Mouse (Mus musculus) liver, postnatal 0 days (tissue): ENCODE measurements at regions not wholly inside any gene's neighbourhood (a gene's known extent, or its start where the extent isn't known, plus 50 kb on each side); places are given as distances from the start of the nearest gene placed in this dataset.
"Not testable (repeated sequence)": the region's sequence is repeated elsewhere in the genome, so short reads cannot be mapped to it uniquely, and the experiment has no call there.

Experiments
- ATAC-seq: fragments of 200-750 bp; cut with Nextera tagmentation; 2 replicates; pipeline ENCODE4 v1.8.0; 2017; ENCODE audit warnings: mild to moderate bottlenecking, moderate library complexity
- DNase-seq: peaks from one replicate; pipeline ENCODE4 v3.0.0-alpha.2; 2016
- H3K27ac ChIP-seq: fragments of 300-500 bp; sonication (generic); 2 replicates; pipeline ENCODE4 v1.5.1; 2014; ENCODE audit warnings: antibody characterized with exemption, moderate library complexity, mild to moderate bottlenecking, low read depth
- H3K27me3 ChIP-seq: fragments of 300-500 bp; sonication (generic); 2 replicates; pipeline ENCODE4 v1.6.1; 2014; ENCODE audit warnings: low read length, control low read depth, mixed read lengths; ENCODE audit not compliant: insufficient read depth
- H3K36me3 ChIP-seq: fragments of 300-500 bp; sonication (generic); replicated peaks from 2 replicates; pipeline ENCODE4 v1.6.1; 2014; ENCODE audit warnings: mild to moderate bottlenecking, control low read depth, low read length, moderate library complexity, mixed read lengths; ENCODE audit not compliant: insufficient read depth
- H3K4me1 ChIP-seq: fragments of 300-500 bp; sonication (generic); 2 replicates; pipeline ENCODE4 v1.6.1; 2014; ENCODE audit warnings: antibody characterized with exemption, mild to moderate bottlenecking, control low read depth; ENCODE audit not compliant: insufficient read depth
- H3K4me2 ChIP-seq: fragments of 300-500 bp; sonication (generic); 2 replicates; pipeline ENCODE4 v1.6.1; 2014; ENCODE audit warnings: low read depth, mild to moderate bottlenecking, low read length, moderate library complexity, mixed read lengths
- H3K4me3 ChIP-seq: fragments of 300-500 bp; sonication (generic); 2 replicates; pipeline ENCODE4 v1.5.1; 2014; ENCODE audit warnings: low read depth, low read length
- H3K9ac ChIP-seq: fragments of 300-500 bp; sonication (generic); replicated peaks from 2 replicates; pipeline ENCODE4 v1.6.1; 2014; ENCODE audit warnings: mild to moderate bottlenecking, moderate library complexity
- H3K9me3 ChIP-seq: fragments of 300-500 bp; sonication (generic); 2 replicates; pipeline ENCODE4 v1.6.1; 2016; ENCODE audit warnings: mild to moderate bottlenecking, control low read depth, low read length, mixed read lengths
- CTCF ChIP-seq: sonication (generic); IDR thresholded peaks from 2 replicates; pipeline ENCODE4 v1.5.1; 2016; ENCODE audit warnings: antibody characterized with exemption, low read depth
- EP300 ChIP-seq: IDR thresholded peaks from 2 replicates; pipeline ENCODE4 v1.6.1; 2016; ENCODE audit warnings: antibody characterized with exemption, low read depth, mild to moderate bottlenecking
- WGBS: fragments of 180-500 bp; shearing (Covaris S2); extraction: QIAGEN DNeasy Blood & Tissue Kit; methylation state at CpG from one replicate; pipeline ENCODE4 v1.1.7; 2014; ENCODE audit not compliant: insufficient replicate concordance; 5-methylcytosine and 5-hydroxymethylcytosine counted together

DNA sequence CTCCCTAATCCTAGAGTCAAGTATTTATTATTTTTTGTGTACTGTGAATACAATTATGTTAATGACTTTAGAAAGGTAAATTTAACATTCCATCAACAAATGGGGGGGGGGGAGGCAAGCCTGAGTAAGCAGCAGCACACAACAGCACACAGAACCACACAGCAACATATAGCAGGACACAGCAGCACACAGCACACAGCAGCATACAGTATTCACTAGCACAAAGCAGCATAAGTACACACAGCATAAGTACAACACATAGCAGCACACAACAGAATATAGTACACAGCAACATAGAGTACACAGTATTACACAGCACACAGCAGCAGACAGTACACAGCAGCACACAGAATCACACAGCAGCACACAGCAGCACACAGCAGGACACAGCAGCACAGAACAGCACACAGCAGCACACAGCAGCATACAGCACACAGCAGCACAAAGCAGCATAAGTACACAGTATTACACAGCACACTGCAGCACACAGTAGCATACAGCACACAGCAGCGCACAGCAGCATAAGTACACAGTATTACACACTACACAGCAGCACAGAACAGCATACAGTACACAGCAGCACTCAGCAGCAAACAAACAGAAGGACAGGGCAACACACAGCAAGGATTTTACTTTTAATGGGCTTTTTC, 605.7 kb downstream of the Tbl1xr1 start:
- Histone ChIP-seq H3K9ac (no peak overlapping the region), H3K4me3 (no peak overlapping the region), H3K4me2 (no peak overlapping the region), H3K27ac (no peak overlapping the region), H3K9me3 (no peaks in the 10 kb centered on the region), H3K4me1 (no peaks in the 10 kb centered on the region), H3K27me3 (no peaks in the 10 kb centered on the region), H3K36me3 (no peaks in the 10 kb centered on the region)
- TF ChIP-seq CTCF: no peak
- TF ChIP-seq EP300: no peak
- DNase-seq (no peak), ATAC-seq (no peak)
- 68% methylated on average over 1 of the region's 1 CpGs for WGBS

DNA sequence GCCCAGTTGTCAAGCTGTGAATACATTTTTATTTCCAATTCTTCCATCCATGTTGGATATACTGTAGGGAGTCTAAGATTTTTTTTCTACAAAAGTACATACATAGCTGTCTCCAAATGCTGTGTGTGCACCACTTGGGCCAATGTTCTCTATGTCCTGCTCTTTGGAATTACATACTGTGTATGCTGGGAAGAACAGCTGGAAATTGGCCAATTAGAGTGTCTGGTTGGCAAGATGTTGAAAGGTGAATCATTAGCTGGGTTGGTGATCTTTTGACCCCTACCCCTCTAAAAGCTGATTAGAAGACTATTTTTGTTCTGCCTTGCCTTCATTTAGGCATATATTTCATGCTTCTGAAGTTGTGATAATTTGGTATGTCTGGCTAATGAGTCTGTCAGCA, 622.9 kb downstream of the Tbl1xr1 start:
- TF ChIP-seq EP300 (no peak), CTCF (no peak)
- ATAC-seq (peak; percentile 96), DNase-seq (peak; percentile 13)
- Histone ChIP-seq H3K4me3 (no peak overlapping the region), H3K4me1 (no peaks in the 10 kb centered on the region), H3K9ac (no peak overlapping the region), H3K9me3 (peaks cover 7% of the 10 kb centered on the region), H3K27ac (peak overlapping the region; percentile 49), H3K36me3 (no peaks in the 10 kb centered on the region), H3K27me3 (no peaks in the 10 kb centered on the region), H3K4me2 (no peak overlapping the region)

DNA sequence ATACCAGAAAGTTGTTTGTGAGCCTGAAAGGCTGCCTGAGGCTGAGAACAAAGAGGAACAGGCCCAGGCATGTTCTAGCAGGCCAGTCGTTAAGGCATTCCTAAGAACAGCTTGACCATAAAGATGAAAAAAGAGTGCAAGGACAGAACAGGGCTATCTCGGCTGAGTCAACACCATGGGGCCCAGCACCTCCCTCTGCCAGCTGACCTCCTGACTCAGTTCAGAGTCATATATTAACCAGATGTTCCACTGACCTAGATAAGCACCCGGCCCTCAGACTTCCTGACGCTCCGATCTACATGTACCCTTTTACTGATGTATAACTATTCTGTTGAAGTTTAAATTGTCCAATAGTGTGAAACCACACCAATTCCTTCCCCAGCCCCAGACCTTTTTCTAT, 625.0 kb downstream of the Tbl1xr1 start:
- H3K4me1 ChIP-seq, H3K36me3 ChIP-seq, ATAC-seq, DNase-seq, H3K27me3 ChIP-seq, H3K9ac ChIP-seq, H3K9me3 ChIP-seq, H3K27ac ChIP-seq, H3K4me2 ChIP-seq, H3K4me3 ChIP-seq: not testable (repeated sequence)
- WGBS: 69% methylated on average over 5 of the region's 5 CpGs

DNA sequence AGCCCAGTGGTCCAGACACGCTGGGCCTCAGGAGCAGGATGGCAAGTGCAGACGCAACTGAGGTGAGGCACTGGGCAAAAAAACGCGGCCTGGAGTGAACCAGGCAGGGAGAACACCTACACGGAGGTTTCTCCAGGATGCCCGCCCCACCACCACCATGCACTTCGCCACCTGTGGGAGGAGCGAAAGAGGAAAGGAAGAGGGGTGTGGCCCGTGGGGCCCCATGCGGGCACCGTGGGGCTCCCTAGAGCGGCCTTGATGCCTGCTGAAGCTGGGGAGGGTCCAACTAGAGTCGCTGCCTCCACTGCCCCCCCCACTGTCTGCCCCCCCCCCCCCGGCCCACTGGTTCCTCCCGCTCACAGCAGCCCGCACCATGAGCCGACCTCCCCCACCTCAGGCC, 629.2 kb downstream of the Tbl1xr1 start:
- Histone ChIP-seq H3K4me3 (no peak overlapping the region), H3K9me3 (peaks cover 7% of the 10 kb centered on the region), H3K27ac (no peak overlapping the region), H3K9ac (no peak overlapping the region), H3K4me2 (no peak overlapping the region), H3K27me3 (no peaks in the 10 kb centered on the region), H3K4me1 (no peaks in the 10 kb centered on the region), H3K36me3 (no peaks in the 10 kb centered on the region)
- 71% methylated on average over 16 of the region's 17 CpGs for WGBS
- DNase-seq: no peak
- no peak for ATAC-seq
- no peak for TF ChIP-seq EP300
- no peak for TF ChIP-seq CTCF

DNA sequence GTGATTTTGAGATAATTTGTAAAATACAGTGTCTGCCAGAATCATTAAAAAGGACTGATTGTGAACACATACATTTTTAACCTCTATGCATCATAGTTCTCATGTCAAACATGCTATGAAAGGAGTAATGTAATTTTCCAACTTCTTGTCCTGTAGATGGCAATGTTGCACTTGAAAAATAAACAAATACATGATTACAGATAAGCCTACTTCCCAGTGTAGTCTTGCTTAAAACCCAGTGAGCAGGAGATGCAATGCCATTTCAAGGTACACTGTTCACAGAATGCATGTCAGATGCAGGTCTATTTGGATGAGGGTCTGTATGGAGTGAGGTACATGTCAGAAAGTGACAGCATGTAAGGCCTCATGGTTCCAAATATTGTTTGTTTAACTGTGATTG, 668.6 kb downstream of the Tbl1xr1 start:
- Histone ChIP-seq H3K36me3 (no peaks in the 10 kb centered on the region), H3K9me3 (no peaks in the 10 kb centered on the region), H3K27me3 (no peaks in the 10 kb centered on the region), H3K4me1 (no peaks in the 10 kb centered on the region), H3K4me3 (no peak overlapping the region), H3K9ac (no peak overlapping the region), H3K27ac (no peak overlapping the region), H3K4me2 (no peak overlapping the region)
- no peak for TF ChIP-seq CTCF
- TF ChIP-seq EP300: no peak
- ATAC-seq (no peak), DNase-seq (no peak)
